Mouse (Mus musculus) erythroid progenitor cell, adult 5-6 weeks (primary cell): Measurements from ENCODE around the gene Cdh26. TPM values are rescaled to one million over a fixed set of nuclear protein-coding genes. Genes with fewer than 3 reads are reported as not detected.

Experiments
- ATAC-seq: replicated peaks from 2 replicates; pipeline ENCODE4 v1.8.0; 2016; ENCODE audit warnings: moderate number of reproducible peaks, mild to moderate bottlenecking, moderate TSS enrichment, inconsistent platforms; ENCODE audit not compliant: poor library complexity, low FRiP score, severe bottlenecking
- total RNA-seq, 2 experiments: library from RNA; stranded (forward) in 1 of 2; stranded (reverse) in 1 of 2; fragments of 150-400 nt in 1 of 2; fragments of 186-747, 209-891 nt in 1 of 2; gene quantifications; 2 replicates each; pipeline versions ENCODE4 v1.2.3 to v1.2.4; 2015 to 2017; ENCODE audit warnings: low replicate concordance in 2 of 2

Cdh26 gene
- total RNA-seq, 2 experiments from 2014 or later = not detected

DNA sequence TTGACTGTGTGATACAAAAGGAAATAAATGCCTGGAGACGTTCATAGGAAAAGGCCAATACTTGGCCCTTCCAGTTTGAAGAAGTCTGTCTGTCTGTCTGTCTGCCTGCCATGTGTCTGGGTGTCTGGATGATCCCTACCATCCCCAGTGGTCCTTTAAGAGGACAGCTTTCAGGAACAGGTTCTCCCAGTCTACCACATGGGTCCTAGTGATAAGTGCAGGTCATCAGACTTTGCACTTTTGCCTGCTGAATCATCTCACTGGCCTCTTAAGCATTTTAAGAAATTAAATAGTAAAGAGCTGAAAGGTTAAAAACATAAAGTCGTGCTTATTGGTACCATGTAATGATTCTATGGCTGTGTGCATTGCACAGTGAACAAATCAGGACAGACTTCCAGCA is 3.2 kb downstream of the Cdh26 start:
- no peak for ATAC-seq

DNA sequence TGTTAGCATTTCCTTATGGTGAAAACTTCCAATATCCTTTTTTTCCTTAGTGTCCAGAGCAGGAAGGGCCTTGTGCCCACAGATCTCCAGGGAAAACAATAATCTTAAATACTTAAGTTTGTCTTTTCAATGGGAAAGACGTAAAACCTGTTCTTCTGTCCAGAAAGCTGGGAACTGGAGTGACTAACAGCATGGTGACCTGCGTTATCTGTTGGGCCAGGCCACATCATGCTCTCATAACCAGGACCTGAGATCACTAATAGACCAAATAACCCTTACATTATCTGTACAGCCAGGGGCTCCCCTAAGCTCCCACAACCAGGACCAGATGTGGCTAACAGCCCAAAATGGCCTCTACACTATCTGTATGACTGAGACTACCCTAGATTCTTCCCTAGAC is 3.6 kb downstream of the Cdh26 start:
- no peak for ATAC-seq

- ATAC-seq = no peak
Measured at GRCm38 (mm10) chr2:178437311-178437710, 7.0 kb downstream of the Cdh26 start.

DNA sequence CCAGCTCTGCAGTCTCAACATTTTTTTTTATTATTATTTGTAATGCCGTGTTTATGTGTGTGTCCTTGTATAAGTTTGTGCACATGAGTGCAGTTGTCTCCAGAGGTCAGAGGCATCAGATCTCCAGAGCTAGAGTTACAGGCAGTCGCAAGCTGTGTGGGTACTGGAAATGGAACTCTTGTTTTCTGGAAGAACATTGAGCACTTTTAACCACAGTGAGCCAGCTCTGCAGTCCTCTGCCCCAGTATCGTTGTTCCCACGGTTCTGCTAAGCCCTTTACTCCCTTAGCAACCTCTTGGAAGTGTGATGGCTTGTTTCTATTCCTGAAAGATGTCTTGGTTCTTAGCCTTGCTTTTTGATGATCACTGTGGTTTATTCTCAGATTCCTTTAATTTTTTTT is 19.1 kb downstream of the Cdh26 start:
- ATAC-seq = no peak

DNA sequence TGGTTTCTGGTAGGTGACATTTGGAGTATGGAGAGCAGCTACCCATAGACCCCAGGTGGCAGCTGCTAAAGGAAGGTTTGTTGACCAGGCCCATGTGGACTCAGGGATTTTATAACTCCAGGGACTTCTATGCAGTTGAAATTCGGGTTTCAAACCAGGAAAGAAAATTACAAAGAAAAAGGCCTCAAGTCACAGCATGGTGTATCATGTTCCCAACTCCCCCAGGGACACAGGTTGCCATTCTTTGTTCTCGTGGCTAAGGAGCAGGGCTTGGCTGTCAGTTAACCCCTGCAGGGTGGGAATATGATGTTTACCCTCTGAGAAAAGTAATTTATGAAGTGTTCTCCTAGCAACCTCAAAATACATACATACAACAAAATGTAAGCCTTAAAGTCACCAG is 19.9 kb downstream of the Cdh26 start:
- ATAC-seq = no peak

- ATAC-seq = no peak
Measured at GRCm38 (mm10) chr2:178450961-178451360, 20.6 kb downstream of the Cdh26 start.

DNA sequence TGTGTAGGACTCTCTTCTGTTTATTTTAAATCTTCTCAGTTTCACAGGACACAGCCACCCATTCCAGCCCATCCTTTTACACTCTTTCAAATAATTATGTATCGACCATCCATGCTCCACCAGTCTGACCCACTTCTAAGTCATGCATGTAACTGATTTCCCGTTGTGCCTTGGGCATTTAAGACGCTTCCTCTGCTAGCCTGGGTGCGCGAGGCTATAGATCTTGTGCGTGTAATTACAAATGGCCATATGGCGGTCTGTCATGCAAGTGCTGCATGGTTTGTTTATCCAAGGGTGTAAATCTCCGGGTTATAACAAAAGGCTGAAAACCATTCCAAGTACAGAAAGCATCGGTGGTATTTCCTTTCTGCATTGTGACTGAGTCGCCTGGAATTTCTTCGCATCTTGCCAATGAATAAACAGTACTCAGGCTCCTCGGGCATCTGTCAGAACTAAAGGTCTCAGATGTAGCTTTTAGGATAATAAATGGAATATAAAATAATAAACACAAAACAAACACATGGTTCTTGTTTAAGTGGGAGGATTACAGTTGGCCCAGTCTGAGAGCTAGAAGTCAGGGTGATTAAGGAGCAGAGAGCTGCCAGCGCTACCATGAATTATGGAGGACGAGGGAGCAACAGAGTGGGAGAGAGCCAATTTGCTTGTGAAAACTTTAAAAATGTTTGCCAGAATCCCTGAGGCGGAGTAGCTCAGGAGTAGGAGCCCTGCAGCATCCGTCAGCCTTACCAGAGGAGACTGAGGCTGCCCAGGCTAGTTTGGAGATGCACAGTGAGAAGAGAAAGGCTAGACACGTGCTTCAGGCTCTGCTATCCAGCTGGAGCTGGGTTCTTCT is 24.6 kb downstream of the Cdh26 start:
- no peak for ATAC-seq

GRCm38 (mm10) chr2:178457414-178457813 is 27.1 kb downstream of the Cdh26 start:
- ATAC-seq = no peak

- no peak for ATAC-seq
Measured at GRCm38 (mm10) chr2:178460353-178460752, 30.0 kb downstream of the Cdh26 start.

- ATAC-seq = no peak
Measured at GRCm38 (mm10) chr2:178471546-178472480, 41.5 kb downstream of the Cdh26 start.

GRCm38 (mm10) chr2:178473916-178474315 is 43.6 kb downstream of the Cdh26 start:
- ATAC-seq = no peak

GRCm38 (mm10) chr2:178477228-178477627 is 46.9 kb downstream of the Cdh26 start:
- no peak for ATAC-seq

DNA sequence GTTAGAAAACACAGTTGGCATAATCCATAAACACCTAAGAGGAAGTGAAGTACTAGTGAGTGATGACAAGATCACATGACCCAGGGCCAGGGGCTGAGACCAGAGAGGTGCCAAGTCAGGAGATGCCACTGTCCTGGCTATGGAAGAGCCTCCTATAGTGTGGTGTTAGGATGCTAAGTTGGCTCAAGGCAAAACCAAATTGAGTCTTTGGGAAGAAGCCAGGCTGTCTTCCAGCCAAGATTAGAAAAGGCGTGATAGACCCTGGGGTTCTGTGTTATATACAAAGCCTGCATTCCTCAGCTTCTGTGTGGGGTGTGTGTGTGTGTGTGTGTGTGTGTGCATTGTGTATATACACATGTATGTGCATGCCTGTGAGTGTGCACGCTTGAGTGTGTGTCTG is 48.7 kb downstream of the Cdh26 start:
- ATAC-seq = no peak

GRCm38 (mm10) chr2:178480932-178481331 is 50.6 kb downstream of the Cdh26 start:
- ATAC-seq = no peak

DNA sequence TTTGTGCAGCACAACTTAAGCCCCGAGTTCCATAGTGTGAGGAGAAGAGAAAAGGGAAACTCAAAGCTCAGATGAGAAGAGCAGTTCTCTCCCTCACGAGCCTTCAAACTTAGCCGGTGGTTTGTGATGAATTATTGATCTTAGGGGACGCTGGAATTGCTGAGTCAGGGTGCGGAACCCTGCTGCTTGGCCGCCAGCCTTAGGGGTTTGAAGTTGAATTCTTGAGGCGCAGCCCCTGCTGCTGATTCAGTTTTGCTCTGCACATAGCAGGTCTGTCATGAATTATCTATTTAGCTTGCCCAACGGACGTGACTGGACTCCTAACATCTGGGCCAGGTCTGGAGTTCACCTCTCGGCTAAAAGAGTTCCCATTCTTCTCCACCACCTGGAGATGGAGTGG is 53.1 kb downstream of the Cdh26 start:
- no peak for ATAC-seq

DNA sequence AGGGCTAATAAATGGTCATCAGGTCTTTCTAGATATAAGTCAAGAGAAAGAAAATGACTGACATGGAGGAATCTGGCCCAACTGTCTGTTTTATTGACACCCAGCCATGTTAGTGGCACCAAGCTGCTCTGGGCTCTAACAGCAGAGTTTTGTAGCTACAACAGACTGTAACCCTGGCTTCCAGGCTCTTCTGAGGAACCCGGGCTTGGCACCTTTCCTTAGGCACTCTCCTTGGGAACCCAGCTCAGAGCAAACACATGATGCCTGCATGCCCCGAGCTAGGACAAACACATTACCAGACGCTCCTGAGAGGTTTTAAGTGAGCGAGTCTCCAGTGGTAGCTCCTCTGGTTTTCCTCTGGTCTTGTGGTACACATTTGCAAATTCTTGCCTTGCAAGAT is 57.9 kb downstream of the Cdh26 start:
- no peak for ATAC-seq

DNA sequence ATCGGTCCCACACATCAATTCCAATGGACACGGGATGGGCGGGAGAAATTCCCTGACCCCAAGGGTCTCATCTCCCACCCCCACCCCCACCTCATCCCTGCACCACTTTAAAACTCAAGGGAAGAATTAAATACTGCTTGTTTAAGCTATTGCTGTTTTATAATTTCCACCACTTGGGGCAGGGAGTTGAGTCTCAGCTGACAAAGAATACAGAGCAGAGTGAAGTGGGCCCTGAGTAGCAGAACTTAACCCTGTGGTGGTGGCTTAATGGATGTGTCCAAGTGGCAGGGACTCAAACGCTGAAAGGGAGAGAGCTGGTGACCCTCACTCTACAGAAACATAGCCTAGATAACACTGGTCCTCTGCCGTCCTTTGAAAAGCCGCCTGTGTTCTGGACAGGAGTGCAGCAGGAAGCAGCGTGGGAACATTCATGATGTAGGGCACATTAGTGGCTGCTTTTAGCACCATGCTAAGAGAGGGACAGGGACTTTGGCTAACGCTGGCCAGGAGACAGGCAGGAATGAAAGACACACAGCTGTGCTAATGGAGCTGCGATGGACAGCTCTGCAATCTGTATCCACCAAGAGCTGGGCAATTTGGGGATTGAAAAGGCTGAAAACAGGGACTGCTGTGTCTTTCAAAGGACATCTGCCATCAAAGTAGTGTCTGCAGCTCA is 60.1 kb downstream of the Cdh26 start:
- no peak for ATAC-seq

- ATAC-seq = no peak
Measured at GRCm38 (mm10) chr2:178494066-178494465, 63.7 kb downstream of the Cdh26 start.

DNA sequence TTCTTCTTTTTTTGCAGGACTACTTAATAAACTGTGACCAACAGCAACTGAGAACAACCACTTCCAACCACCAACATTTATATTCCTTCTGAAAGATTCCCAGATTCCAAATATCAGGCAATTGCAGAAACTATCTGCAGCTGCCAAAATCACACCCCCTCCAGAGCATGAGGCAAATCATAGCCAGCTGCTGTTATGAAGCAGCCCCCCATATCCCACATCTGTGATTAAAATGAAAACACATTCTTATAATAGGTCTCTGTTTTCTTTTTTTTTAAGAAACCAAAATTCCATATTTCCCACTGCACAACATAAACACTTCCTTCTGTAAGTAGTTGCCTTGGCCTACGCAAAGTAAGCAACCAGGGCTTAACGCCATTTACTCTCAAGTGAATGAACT is 65.5 kb downstream of the Cdh26 start:
- ATAC-seq = no peak

- ATAC-seq = no peak
Measured at GRCm38 (mm10) chr2:178497900-178498299, 67.6 kb downstream of the Cdh26 start.
